Mouse (Mus musculus): ENCODE measurements around the gene Hook2. TPM values are rescaled to one million over a fixed set of nuclear protein-coding genes. Genes with fewer than 3 reads are reported as not detected.

Hook2 gene
- polyA plus RNA-seq, 1 experiment from 2014 or later: 4.9 TPM

- H3K79me2 ChIP-seq (ENCODE audit: inconsistent target): peaks cover 80% of the 10 kb centered on the region
- H3K36me3 ChIP-seq (ENCODE audit: inconsistent target): peaks cover 40% of the 10 kb centered on the region
- H3K4me3 ChIP-seq (ENCODE audit: inconsistent target): peak within 1 kb of the TSS; percentile 99
- WGBS (ENCODE audit: missing documents): 2% methylated on average over 29 of the region's 30 CpGs
- peak within 1 kb of the TSS; percentile 98 for H3K27ac ChIP-seq
Observed at GRCm38 (mm10) chr8:85025098-85025932, 34.9 kb downstream of the Hook2 start, which contains the start of gene Asna1. Gene Asna1 (minus strand): TSS chr8:85025281.

- H3K27ac ChIP-seq: peak within 1 kb of the TSS; percentile 98
- H3K4me3 ChIP-seq (ENCODE audit: inconsistent target): peak within 1 kb of the TSS; percentile 99
- peaks cover 37% of the 10 kb centered on the region for H3K36me3 ChIP-seq (ENCODE audit: inconsistent target)
- H3K79me2 ChIP-seq (ENCODE audit: inconsistent target): peaks cover 80% of the 10 kb centered on the region
- under 1% methylated on average over 63 of the region's 75 CpGs for WGBS (ENCODE audit: missing documents)
Observed at GRCm38 (mm10) chr8:85026670-85027515, 36.5 kb downstream of the Hook2 start, which contains the start of gene Trir. Gene Trir (plus strand): TSS chr8:85026823.

GRCm38 (mm10) chr8:85027516-85027855 lies 37.1 kb downstream of the Hook2 start:
- Histone ChIP-seq H3K4me3 (ENCODE audit: inconsistent target) (peak overlapping the region; percentile 97), H3K36me3 (ENCODE audit: inconsistent target) (peaks cover 37% of the 10 kb centered on the region), H3K79me2 (ENCODE audit: inconsistent target) (peaks cover 80% of the 10 kb centered on the region), H3K27ac (peak overlapping the region; percentile 69)
- 1% methylated on average over 9 of the region's 13 CpGs for WGBS (ENCODE audit: missing documents)

GRCm38 (mm10) chr8:85027922-85028321 lies 37.5 kb downstream of the Hook2 start:
- peak overlapping the region; percentile 97 for H3K4me3 ChIP-seq (ENCODE audit: inconsistent target)
- no peak overlapping the region for H3K27ac ChIP-seq
- peaks cover 80% of the 10 kb centered on the region for H3K79me2 ChIP-seq (ENCODE audit: inconsistent target)
- H3K36me3 ChIP-seq (ENCODE audit: inconsistent target): peaks cover 39% of the 10 kb centered on the region
- 31% methylated on average over 2 of the region's 2 CpGs for WGBS (ENCODE audit: missing documents)

GRCm38 (mm10) chr8:85029271-85029670 lies 38.9 kb downstream of the Hook2 start:
- Histone ChIP-seq H3K27ac (no peak overlapping the region), H3K4me3 (ENCODE audit: inconsistent target) (no peak overlapping the region), H3K36me3 (ENCODE audit: inconsistent target) (peaks cover 34% of the 10 kb centered on the region), H3K79me2 (ENCODE audit: inconsistent target) (peaks cover 76% of the 10 kb centered on the region)
- 93% methylated on average over 14 of the region's 14 CpGs for WGBS (ENCODE audit: missing documents)

GRCm38 (mm10) chr8:85032622-85033311 lies 42.4 kb downstream of the Hook2 start:
- H3K27ac ChIP-seq: no peak overlapping the region
- no peak overlapping the region for H3K4me3 ChIP-seq (ENCODE audit: inconsistent target)

GRCm38 (mm10) chr8:85033867-85034266 lies 43.5 kb downstream of the Hook2 start:
- 80% methylated on average over 1 of the region's 1 CpGs for WGBS (ENCODE audit: missing documents)
- peaks cover 68% of the 10 kb centered on the region for H3K79me2 ChIP-seq (ENCODE audit: inconsistent target)
- peaks cover 34% of the 10 kb centered on the region for H3K36me3 ChIP-seq (ENCODE audit: inconsistent target)
- no peak overlapping the region for H3K4me3 ChIP-seq (ENCODE audit: inconsistent target)
- no peak overlapping the region for H3K27ac ChIP-seq

More at GRCm38 (mm10) chr8:85032622-85033311, 42.4 kb downstream of the Hook2 start:
- peaks cover 34% of the 10 kb centered on the region for H3K36me3 ChIP-seq (ENCODE audit: inconsistent target)
- peaks cover 68% of the 10 kb centered on the region for H3K79me2 ChIP-seq (ENCODE audit: inconsistent target)
- WGBS (ENCODE audit: missing documents): 83% methylated on average over 4 of the region's 4 CpGs

- Histone ChIP-seq H3K79me2 (ENCODE audit: inconsistent target) (peaks cover 68% of the 10 kb centered on the region), H3K4me3 (ENCODE audit: inconsistent target) (peak overlapping the region; percentile 71; the same call in 1 of the 2 replicates), H3K36me3 (ENCODE audit: inconsistent target) (peaks cover 31% of the 10 kb centered on the region), H3K27ac (peak overlapping the region; percentile 78)
- WGBS (ENCODE audit: missing documents): 3% methylated on average over 12 of the region's 13 CpGs
Observed at GRCm38 (mm10) chr8:85034764-85035163, 44.4 kb downstream of the Hook2 start.

- Histone ChIP-seq H3K27ac (peak overlapping the region; percentile 78), H3K79me2 (ENCODE audit: inconsistent target) (peaks cover 68% of the 10 kb centered on the region), H3K4me3 (ENCODE audit: inconsistent target) (peak overlapping the region; percentile 71), H3K36me3 (ENCODE audit: inconsistent target) (peaks cover 28% of the 10 kb centered on the region)
- 5% methylated on average over 12 of the region's 12 CpGs for WGBS (ENCODE audit: missing documents)
Observed at GRCm38 (mm10) chr8:85035165-85035727, 44.8 kb downstream of the Hook2 start.

- H3K79me2 ChIP-seq (ENCODE audit: inconsistent target): peaks cover 68% of the 10 kb centered on the region
Observed at GRCm38 (mm10) chr8:85035728-85036310, 45.4 kb downstream of the Hook2 start.

GRCm38 (mm10) chr8:85036381-85036717 lies 45.9 kb downstream of the Hook2 start:
- H3K27ac ChIP-seq: peak overlapping the region; percentile 78
- WGBS (ENCODE audit: missing documents): 2% methylated on average over 9 of the region's 9 CpGs
- peaks cover 68% of the 10 kb centered on the region for H3K79me2 ChIP-seq (ENCODE audit: inconsistent target)
- peak overlapping the region; percentile 71 for H3K4me3 ChIP-seq (ENCODE audit: inconsistent target)
- peaks cover 31% of the 10 kb centered on the region for H3K36me3 ChIP-seq (ENCODE audit: inconsistent target)

More at GRCm38 (mm10) chr8:85035728-85036310, 45.4 kb downstream of the Hook2 start:
- peaks cover 29% of the 10 kb centered on the region for H3K36me3 ChIP-seq (ENCODE audit: inconsistent target)
- WGBS (ENCODE audit: missing documents): 1% methylated on average over 15 of the region's 15 CpGs
- H3K4me3 ChIP-seq (ENCODE audit: inconsistent target): peak overlapping the region; percentile 71
- peak overlapping the region; percentile 78 for H3K27ac ChIP-seq

GRCm38 (mm10) chr8:85036718-85037365 lies 46.4 kb downstream of the Hook2 start, which contains the start of gene Tnpo2:
Gene Tnpo2 (plus strand): TSS chr8:85036915.
- Histone ChIP-seq H3K4me3 (ENCODE audit: inconsistent target) (peak within 1 kb of the TSS; percentile 90), H3K36me3 (ENCODE audit: inconsistent target) (peaks cover 27% of the 10 kb centered on the region), H3K27ac (peak within 1 kb of the TSS; percentile 83), H3K79me2 (ENCODE audit: inconsistent target) (peaks cover 68% of the 10 kb centered on the region)
- WGBS (ENCODE audit: missing documents): under 1% methylated on average over 50 of the region's 59 CpGs

GRCm38 (mm10) chr8:85037366-85037680 lies 46.9 kb downstream of the Hook2 start:
- 0% methylated on average over 7 of the region's 14 CpGs for WGBS (ENCODE audit: missing documents)
- H3K27ac ChIP-seq: peak overlapping the region; percentile 83
- H3K36me3 ChIP-seq (ENCODE audit: inconsistent target): peaks cover 23% of the 10 kb centered on the region
- H3K4me3 ChIP-seq (ENCODE audit: inconsistent target): peak overlapping the region; percentile 90
- H3K79me2 ChIP-seq (ENCODE audit: inconsistent target): peaks cover 68% of the 10 kb centered on the region
